Mouse (Mus musculus): ENCODE measurements around the gene Naa15. TPM values are rescaled to one million over a fixed set of nuclear protein-coding genes. Genes with fewer than 3 reads are reported as not detected.
"Not testable (repeated sequence)": the region's sequence is repeated elsewhere in the genome, so short reads cannot be mapped to it uniquely, and the experiment has no call there.

Naa15 gene
- total RNA-seq, 2 experiments from 2014 or later: 40.2 to 51.9 TPM

DNA sequence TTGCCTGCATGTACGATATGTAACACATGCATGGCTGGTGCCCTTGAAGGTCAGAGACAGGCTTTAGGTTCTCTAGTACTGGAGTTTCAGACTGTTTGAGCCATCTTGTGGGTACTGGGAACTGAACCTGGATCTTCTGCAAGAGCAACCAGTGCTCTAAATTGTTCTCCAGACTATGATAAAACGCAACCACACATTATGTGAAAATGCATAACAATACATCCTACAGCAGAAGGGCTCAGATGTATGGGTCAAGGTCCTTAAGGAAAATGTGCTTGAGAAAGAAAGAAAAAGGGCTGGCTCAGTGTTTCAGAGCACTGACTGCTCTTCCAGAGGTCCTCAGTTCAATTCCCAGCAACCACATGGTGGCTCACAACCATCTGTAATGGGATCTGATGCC is 21.3 kb upstream of the Naa15 start:
- no peak for DNase-seq

- DNase-seq: no peak
Observed at GRCm38 (mm10) chr3:51394881-51395280, 20.1 kb upstream of the Naa15 start.

DNA sequence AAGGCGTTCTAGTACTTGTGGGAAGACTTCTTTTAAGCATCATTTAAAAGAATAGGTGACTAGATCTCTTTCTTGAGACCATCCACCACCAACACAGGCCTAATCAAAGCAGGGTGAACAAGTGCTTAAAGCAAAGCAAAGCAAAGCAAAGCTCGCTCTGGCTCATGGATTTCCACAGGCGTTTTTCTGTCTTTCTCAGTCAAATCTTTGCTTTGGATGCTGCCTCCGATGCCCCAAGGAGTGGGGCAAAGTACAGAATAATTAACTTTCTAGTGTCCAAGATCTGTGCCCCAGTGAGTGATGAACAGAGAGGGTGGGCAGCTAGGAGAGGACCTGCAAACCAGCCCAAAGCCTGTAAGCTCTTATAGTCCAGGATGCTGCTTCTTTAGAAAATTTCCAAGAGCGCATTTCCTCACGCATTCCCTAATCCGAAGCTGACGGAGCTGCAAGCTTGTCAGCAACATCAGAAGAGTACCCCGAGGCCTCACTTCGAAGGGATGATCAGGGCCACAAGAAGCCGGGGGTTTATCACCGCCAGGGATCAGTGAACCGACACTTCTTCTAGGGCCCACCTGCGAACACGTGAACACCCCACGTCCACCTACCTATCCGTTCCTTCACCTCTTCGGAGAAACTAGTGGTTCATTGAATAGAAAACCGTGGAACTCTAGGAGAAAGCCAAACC is 19.3 kb upstream of the Naa15 start:
- DNase-seq: no peak

DNA sequence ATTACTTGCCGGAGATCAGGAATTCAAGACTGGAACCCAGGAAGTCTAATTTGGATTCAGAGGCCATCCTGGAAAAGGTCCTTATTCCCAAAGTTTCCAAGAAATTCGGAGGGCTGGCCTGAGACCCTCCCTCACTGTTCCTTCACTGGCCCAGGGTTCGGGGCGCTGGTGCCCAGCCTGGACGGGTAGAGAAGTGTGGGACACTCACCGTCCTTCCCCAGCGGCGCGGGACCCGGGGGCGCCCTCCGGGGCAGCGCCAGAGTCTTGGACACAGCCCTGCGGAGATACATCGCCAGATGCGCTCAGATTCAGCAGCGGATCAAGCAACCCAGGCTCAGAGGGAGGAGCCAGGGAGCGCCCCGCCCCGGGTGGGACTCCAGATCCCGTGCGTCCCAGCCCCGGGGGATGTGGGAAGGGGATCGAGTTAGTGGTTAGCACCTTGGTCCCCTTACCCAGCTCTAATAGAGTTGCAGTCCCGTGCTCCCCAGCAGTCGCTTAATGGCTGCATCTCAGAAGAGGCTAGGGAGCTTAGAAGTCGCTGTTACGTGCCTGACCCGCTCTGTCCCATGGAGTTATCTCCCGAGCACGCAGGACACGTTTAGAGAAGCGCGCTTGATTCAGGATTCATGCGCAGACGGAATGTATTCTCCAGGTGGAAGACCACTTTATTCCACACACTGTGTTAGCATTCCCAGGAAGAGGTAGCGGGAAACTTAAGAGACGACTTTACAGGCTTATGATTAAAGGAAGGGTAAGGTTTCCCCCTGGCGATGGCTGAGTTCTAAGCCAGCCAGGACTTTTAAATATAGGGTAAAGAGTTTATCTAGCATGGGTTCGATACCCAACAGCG is 18.5 kb upstream of the Naa15 start, which contains the start of gene Mgarp:
Gene Mgarp, minus strand, starts transcription at position 520 of the 850 bp plus-strand sequence.
- DNase-seq: peak; percentile 91

GRCm38 (mm10) chr3:51397700-51398299 is 17.1 kb upstream of the Naa15 start:
- DNase-seq: no peak

- DNase-seq: no peak
Observed at GRCm38 (mm10) chr3:51398667-51399066, 16.3 kb upstream of the Naa15 start.

DNA sequence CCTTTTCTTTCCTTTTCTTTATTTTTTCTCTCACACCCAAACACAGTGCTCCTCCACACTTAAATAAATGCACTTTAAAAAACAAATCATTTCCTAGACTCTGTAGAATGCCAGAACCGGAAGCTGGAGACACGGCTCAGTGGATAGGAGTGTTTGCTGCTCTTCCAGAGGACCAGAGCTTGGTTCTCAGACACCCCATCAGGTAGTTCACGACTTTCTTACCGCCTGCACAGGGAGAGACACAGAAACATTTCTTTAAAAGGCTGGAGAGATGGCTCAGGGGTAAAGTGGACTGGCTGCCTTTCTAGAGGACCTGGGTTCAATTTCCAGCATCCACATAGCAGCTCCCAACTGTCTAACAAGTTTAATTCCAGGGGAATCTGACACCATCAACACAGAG is 15.4 kb upstream of the Naa15 start:
- DNase-seq: no peak

GRCm38 (mm10) chr3:51400682-51401081 is 14.3 kb upstream of the Naa15 start:
- DNase-seq: no peak

DNA sequence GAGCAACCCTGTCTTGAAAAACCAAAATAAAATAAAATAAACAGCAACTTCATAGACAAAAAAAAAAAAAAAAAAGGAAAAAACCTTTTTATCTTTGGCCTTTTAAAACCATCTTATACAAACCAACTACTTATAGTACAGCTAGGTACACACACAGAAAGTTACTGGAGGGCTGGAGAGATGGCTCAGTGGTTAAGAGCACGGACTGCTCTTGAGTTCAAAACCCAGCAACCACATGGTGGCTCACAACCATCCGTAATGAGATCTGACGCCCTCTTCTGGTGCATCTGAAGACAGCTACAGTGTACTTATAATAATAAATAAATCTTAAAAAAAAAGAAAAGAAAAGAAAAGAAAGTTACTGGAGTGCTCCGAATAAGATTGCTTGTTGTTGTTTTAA is 12.9 kb upstream of the Naa15 start:
- not testable (repeated sequence) for DNase-seq

GRCm38 (mm10) chr3:51402628-51403027 is 12.3 kb upstream of the Naa15 start:
- DNase-seq: no peak

GRCm38 (mm10) chr3:51407870-51408560 is 6.9 kb upstream of the Naa15 start:
- peak; percentile 47 for DNase-seq

GRCm38 (mm10) chr3:51408561-51409183 is 6.3 kb upstream of the Naa15 start, which contains the start of gene Ndufc1:
Ndufc1 (minus strand) TSS chr3:51408988.
- DNase-seq: peak; percentile 99

GRCm38 (mm10) chr3:51412457-51412856 is 2.5 kb upstream of the Naa15 start:
- DNase-seq: no peak

- DNase-seq: peak; percentile 58
Observed at GRCm38 (mm10) chr3:51413276-51413675, 1.7 kb upstream of the Naa15 start.

DNA sequence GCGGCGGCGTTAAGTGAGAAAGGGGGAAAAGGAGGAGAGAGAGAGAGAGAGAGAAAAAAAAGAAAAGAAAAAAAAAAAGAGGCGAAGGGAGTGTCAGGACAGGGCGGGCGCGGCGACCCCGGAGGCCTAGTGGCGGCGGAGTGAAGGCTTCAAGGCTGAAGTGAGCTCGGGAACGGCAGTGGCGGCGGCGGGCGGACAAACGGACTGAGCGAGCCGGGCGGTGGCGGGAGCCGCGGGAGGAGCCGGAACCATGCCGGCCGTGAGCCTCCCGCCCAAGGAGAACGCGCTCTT is 1.1 kb downstream of the Naa15 start:
- no peak for DNase-seq

GRCm38 (mm10) chr3:51416364-51417134 is 1.6 kb downstream of the Naa15 start:
- peak; percentile 74 for DNase-seq

DNA sequence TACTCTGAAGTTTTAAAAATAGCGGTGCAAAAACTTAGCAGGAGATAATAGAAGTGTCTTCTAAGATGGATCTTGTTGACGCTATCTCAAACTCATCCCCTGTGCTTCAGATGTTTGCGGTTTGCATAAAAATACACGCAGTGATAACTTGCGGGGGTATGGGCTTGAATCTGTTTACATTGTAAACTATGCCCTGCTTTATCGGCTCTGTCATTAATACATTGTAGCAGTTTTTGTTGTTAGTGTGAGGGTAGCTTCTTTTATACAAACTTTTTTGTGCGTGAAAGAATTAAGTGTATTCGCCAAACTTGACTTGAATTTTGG is 2.1 kb downstream of the Naa15 start:
- DNase-seq: no peak

- no peak for DNase-seq
Observed at GRCm38 (mm10) chr3:51417485-51417884, 2.5 kb downstream of the Naa15 start.

GRCm38 (mm10) chr3:51417966-51418365 is 3.0 kb downstream of the Naa15 start:
- DNase-seq: no peak

DNA sequence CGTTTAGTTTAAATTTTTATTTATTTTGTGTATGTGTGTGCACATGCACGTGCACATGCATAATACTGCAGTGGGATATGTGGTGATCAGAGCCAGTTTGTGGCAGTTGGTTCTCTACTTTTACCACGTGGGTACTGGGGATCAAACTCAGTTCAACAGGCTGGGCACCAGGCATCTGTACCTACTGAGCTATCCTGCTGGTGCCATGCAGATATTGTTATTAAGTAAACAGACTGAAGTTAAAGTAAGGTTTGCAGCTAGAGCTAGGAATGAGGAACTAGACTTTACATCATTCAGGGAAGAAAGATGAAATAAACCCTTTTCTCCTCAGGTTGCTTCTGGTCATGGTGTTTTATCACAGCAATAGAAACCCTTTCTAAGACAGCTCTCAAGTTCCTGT is 7.0 kb downstream of the Naa15 start:
- no peak for DNase-seq

DNA sequence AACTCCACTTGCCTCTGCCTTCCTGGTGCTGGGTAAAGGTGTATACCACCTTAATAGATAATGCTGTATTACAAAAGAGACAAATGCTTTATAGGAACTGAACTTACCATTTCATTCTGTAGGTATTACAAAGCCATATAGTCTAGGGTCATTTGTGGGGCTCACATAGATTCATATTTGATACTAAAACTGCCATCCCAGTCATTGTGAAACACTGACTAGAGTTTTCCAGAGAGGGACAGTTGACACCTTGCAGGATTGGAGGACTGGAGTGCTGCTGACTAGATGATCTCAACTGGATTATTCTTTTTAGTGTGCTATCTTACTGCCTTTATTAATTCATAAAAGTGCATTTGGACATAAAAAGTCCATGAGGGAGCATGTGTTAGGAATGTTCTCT is 10.4 kb downstream of the Naa15 start:
- DNase-seq: no peak

DNA sequence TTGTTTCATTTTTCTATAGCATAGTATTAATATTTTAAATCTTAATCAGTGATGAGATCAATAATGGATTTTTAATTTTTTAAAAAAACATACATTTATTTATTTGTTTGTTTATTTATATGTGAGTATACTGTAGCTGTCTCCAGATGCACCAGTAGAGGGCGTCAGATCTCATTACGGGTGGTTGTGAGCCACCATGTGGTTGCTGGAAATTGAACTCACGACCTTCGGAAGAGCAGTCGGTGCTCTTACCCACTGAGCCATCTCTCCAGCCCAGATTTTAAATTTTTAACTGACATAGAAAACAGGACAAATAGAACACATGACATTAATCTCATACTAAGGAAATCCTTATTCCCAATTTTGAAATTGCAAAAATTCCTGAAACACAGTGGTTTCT is 19.4 kb downstream of the Naa15 start:
- DNase-seq: not testable (repeated sequence)

Data from adrenal gland, postnatal 10 days (tissue).